Mouse (Mus musculus) urinary bladder, postnatal 14 days (tissue): ENCODE results near the gene Catip.

Experiments
- DNase-seq: peaks from one replicate; pipeline ENCODE4 v3.0.0; 2021; ENCODE audit warnings: low spot score

Catip gene

GRCm38 (mm10) chr1:74400531-74400930 is 38.6 kb downstream of the Catip start:
- DNase-seq, result no peak

DNA sequence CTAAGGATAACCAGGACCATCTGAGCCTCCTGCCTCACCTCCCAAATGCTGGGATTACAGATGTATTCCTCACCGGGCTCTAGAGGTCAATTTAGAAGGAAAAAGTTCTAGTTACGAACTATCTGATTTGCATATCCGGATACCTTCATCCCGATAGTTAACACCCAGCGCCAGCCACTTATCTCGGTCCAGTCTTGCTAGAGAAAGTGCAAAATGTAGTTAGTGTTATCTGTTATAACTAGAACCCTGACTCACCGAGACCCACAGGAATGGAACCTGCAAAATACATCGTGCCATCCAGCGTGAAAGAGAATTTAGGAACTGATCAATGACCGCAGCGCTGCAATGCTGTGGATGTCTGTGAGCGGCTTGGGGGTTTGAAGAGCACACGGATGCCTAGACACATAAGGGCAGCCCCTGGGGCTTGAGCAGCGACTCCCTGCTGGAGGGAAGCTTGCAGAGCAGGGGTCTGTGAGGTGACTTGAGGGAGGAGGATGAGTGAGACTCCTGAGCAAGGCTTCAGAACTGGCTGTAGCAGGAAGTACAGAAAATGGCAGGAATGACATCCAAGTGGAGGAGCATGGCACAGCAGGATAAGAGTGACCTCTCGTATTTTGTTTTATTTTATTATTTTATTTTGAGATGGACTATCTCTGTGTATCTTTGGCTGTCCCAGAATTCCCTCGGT is 39.3 kb downstream of the Catip start:
- no peak for DNase-seq

DNA sequence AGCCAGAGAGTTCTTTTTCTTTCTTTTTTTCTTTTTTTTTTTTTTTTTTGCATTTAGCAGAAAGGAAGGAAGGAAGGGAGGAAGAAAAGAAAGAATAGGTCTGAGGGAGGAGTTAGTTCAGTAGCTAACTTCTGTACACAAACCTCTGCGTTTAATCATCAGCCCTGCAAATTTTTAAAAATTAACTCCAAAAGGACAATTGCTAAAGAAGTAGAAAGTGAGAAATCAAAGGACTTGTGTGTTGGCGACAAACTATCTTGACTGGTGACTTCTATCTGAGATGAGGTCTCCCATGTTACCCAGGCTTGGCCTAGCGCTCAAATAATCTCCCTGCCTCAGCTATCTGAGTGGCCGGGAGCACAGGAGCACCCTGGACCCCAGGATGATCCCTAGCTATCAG is 42.3 kb downstream of the Catip start:
- no peak for DNase-seq

- no peak for DNase-seq
Measured at GRCm38 (mm10) chr1:74408589-74409504, 46.9 kb downstream of the Catip start, which contains the start of gene Vil1. TSS of gene Vil1 (plus strand) at chr1:74409376.

- no peak for DNase-seq
Measured at GRCm38 (mm10) chr1:74411753-74412325, 49.9 kb downstream of the Catip start.

GRCm38 (mm10) chr1:74412711-74413110 is 50.8 kb downstream of the Catip start:
- no peak for DNase-seq

- DNase-seq, result no peak
Measured at GRCm38 (mm10) chr1:74415143-74415542, 53.2 kb downstream of the Catip start.
